Mouse (Mus musculus) cerebellum, adult 2 months (tissue): ENCODE data around the gene Zfp661.

ENCODE experiments used
- CTCF ChIP-seq: fragments of 200-500 bp; IDR thresholded peaks from 2 replicates; pipeline ENCODE4 v1.5.1; 2011; ENCODE audit warnings: low read depth, mild to moderate bottlenecking, control low read depth, low read length, moderate library complexity, borderline replicate concordance; ENCODE audit not compliant: insufficient read depth
- POLR2A ChIP-seq: fragments of 200-500 bp; IDR thresholded peaks from 2 replicates; pipeline ENCODE4 v1.6.1; 2011; ENCODE audit warnings: low read length, control low read depth, borderline replicate concordance; ENCODE audit not compliant: insufficient read depth

GRCm38 (mm10) chr2:127531592-127531991 is 55.3 kb downstream of the Zfp661 start:
- no peak for TF ChIP-seq CTCF
- TF ChIP-seq POLR2A = no peak
